ENCODE assay signal across 8 mouse cellular contexts in genomic region chr2:112261748-112262653, GRCm38 (mm10). TPM values are rescaled to one million over a fixed set of nuclear protein-coding genes. Genes with fewer than 3 reads are reported as not detected.
DNase-seq lines count a peak whose midpoint lies in the region; ATAC-seq lines count a peak whose summit lies in the region.

Gene Nop10 (plus strand): TSS chr2:112261926.

- H3K9ac ChIP-seq in forebrain, embryonic 14.5 days (ENCODE audit: low read length): peak within 1 kb of the TSS; percentile 68
- H3K9ac ChIP-seq in neural tube, embryonic 15.5 days (replicated peaks): peak within 1 kb of the TSS; percentile 65

- WGBS in forebrain, embryonic 14.5 days: under 1% methylated on average over 36 of the region's 36 CpGs
- WGBS in neural tube, embryonic 15.5 days: under 1% methylated on average over 36 of the region's 36 CpGs

- peak within 1 kb of the TSS; percentile 66 for H3K4me2 ChIP-seq in forebrain, embryonic 14.5 days (ENCODE audit: low read length)
- peak within 1 kb of the TSS; percentile 70 for H3K4me2 ChIP-seq in neural tube, embryonic 15.5 days

- peak within 1 kb of the TSS; percentile 62 for H3K4me3 ChIP-seq in forebrain, embryonic 14.5 days (ENCODE audit: low read depth, low read length)
- peak within 1 kb of the TSS; percentile 66 for H3K4me3 ChIP-seq in neural tube, embryonic 15.5 days (replicated peaks)

- H3K27ac ChIP-seq in forebrain, embryonic 14.5 days (ENCODE audit: low read depth, low read length): peak within 1 kb of the TSS; percentile 53; the same call in 1 of the 2 replicates
- peak within 1 kb of the TSS; percentile 83 for H3K27ac ChIP-seq in neural tube, embryonic 15.5 days (replicated peaks)

- H3K36me3 ChIP-seq in forebrain, embryonic 14.5 days (ENCODE audit: control insufficient read depth, insufficient read depth, low read length): no peaks in the 10 kb centered on the region
- H3K36me3 ChIP-seq in neural tube, embryonic 15.5 days: no peaks in the 10 kb centered on the region

- H3K4me1 ChIP-seq in forebrain, embryonic 14.5 days (ENCODE audit: control insufficient read depth, insufficient read depth, low read length): peaks cover 18% of the 10 kb centered on the region
- H3K4me1 ChIP-seq in neural tube, embryonic 15.5 days: peaks cover 27% of the 10 kb centered on the region

- no peaks in the 10 kb centered on the region for H3K9me3 ChIP-seq in forebrain, embryonic 14.5 days (replicated peaks; ENCODE audit: control insufficient read depth, low read length)
- H3K9me3 ChIP-seq in neural tube, embryonic 15.5 days (replicated peaks): no peaks in the 10 kb centered on the region

- DNase-seq in ES-CJ7 (ENCODE audit: low read depth, low spot score): peak; percentile 96
- peak; percentile 97 for DNase-seq in forebrain, embryonic 14.5 days (ENCODE audit: low spot score)
- peak; percentile 76 to 83 for DNase-seq in heart, postnatal 14 days
- DNase-seq in layer of hippocampus, adult 11-12 months (ENCODE audit: low spot score): peak; percentile 92
- peak; percentile 82 to 86 for DNase-seq in lung, adult 18-20 months
- peak; percentile 90 for DNase-seq in testis, postnatal 14 days (ENCODE audit: low spot score)

- no peaks in the 10 kb centered on the region for H3K27me3 ChIP-seq in forebrain, embryonic 14.5 days (replicated peaks; ENCODE audit: control insufficient read depth, insufficient read depth, low read length)
- no peaks in the 10 kb centered on the region for H3K27me3 ChIP-seq in neural tube, embryonic 15.5 days (replicated peaks)

- ATAC-seq in cerebellum, adult (ENCODE audit: insufficient number of reproducible peaks, low FRiP score, low TSS enrichment): peak; percentile 78
- peak; percentile 68 for ATAC-seq in forebrain, embryonic 14.5 days
- peak; percentile 63 for ATAC-seq in neural tube, embryonic 15.5 days (ENCODE audit: low FRiP score)

- intact Hi-C loops in heart, postnatal 14 days (cut with DNase I): loop anchor here (2.0 to 10.0 kb wide), 5 partner anchors 23 to 223 kb away; partner anchors contain the start of genes Chrm5, Emc4, Emc7 and Lpcat4

RNA-seq across cellular contexts. Expression of gene Nop10, which starts in this region (rescaled TPM):
- 170 and 190 TPM in 2 replicates for polyA plus RNA-seq in forebrain, embryonic 14.5 days (2014; fragmentation: Nextera tagmentation; extraction: Ambion mirVana)
- 10 to 100 TPM; 57.1 to 64.2 TPM for total RNA-seq in heart, postnatal 14 days (2021)
- polyA plus RNA-seq in neural tube, embryonic 15.5 days (2015; fragmentation: Nextera tagmentation; extraction: Ambion mirVana): 205 and 216 TPM in 2 replicates

Comparison
In these comparisons a context has a peak if more than half of its experiments do, and no peak if none do; other contexts are left out.
1. Peak in every context shown above with its lines: DNase-seq, ATAC-seq, H3K4me3 ChIP-seq and H3K27ac ChIP-seq.